Mouse (Mus musculus) megakaryocyte, embryonic 14.5 days (primary cell): ENCODE measurements around the gene Saysd1.

Experiments
- FLI1 ChIP-seq: IDR thresholded peaks from 2 replicates; pipeline ENCODE4 v1.6.1; 2012; ENCODE audit warnings: low read length, inconsistent platforms, mixed read lengths
- GATA1 ChIP-seq: IDR thresholded peaks from 3 replicates; pipeline ENCODE4 v1.6.1; 2012; ENCODE audit warnings: mixed read lengths, low read length, inconsistent platforms, borderline replicate concordance

- no peak for TF ChIP-seq GATA1
- no peak for TF ChIP-seq FLI1
Observed at GRCm38 (mm10) chr14:20174696-20175095, 36.4 kb upstream of the Saysd1 start.
